Mouse (Mus musculus): ENCODE measurements around the gene Gtf3c2. TPM values are rescaled to one million over a fixed set of nuclear protein-coding genes. Genes with fewer than 3 reads are reported as not detected.

Gtf3c2 gene
- polyA plus RNA-seq, 1 experiment: 89.9 TPM

GRCm38 (mm10) chr5:31153516-31154151 is 26.3 kb downstream of the Gtf3c2 start:
- DNase-seq (ENCODE audit: extremely low spot score in 1 of 2, low spot score in 1 of 2): no peak

GRCm38 (mm10) chr5:31151746-31152145 is 28.2 kb downstream of the Gtf3c2 start:
- DNase-seq (ENCODE audit: extremely low spot score in 1 of 2, low spot score in 1 of 2): no peak

- DNase-seq (ENCODE audit: extremely low spot score in 1 of 2, low spot score in 1 of 2): no peak
These were observed 30.2 kb downstream of the Gtf3c2 start for GRCm38 (mm10) chr5:31149781-31150180.

GRCm38 (mm10) chr5:31138968-31139425 is 40.9 kb downstream of the Gtf3c2 start:
- no peak for DNase-seq (ENCODE audit: extremely low spot score in 1 of 2, low spot score in 1 of 2)

GRCm38 (mm10) chr5:31138241-31138967 is 41.5 kb downstream of the Gtf3c2 start, which contains the start of gene Ucn:
TSS of gene Ucn (minus strand) at chr5:31138829.
- DNase-seq (ENCODE audit: extremely low spot score in 1 of 2, low spot score in 1 of 2): no peak

GRCm38 (mm10) chr5:31137658-31138057 is 42.3 kb downstream of the Gtf3c2 start:
- DNase-seq (ENCODE audit: extremely low spot score in 1 of 2, low spot score in 1 of 2): no peak

- DNase-seq (ENCODE audit: extremely low spot score in 1 of 2, low spot score in 1 of 2): no peak
These were observed 43.1 kb downstream of the Gtf3c2 start for GRCm38 (mm10) chr5:31136730-31137424.

GRCm38 (mm10) chr5:31126050-31126449 is 53.9 kb downstream of the Gtf3c2 start:
- no peak for DNase-seq (ENCODE audit: extremely low spot score in 1 of 2, low spot score in 1 of 2)

GRCm38 (mm10) chr5:31123481-31123880 is 56.5 kb downstream of the Gtf3c2 start:
- no peak for DNase-seq (ENCODE audit: extremely low spot score in 1 of 2, low spot score in 1 of 2)

- DNase-seq (ENCODE audit: extremely low spot score in 1 of 2, low spot score in 1 of 2): peak; percentile 50 to 65
These were observed 58.8 kb downstream of the Gtf3c2 start for GRCm38 (mm10) chr5:31121111-31121510.

- no peak for DNase-seq (ENCODE audit: extremely low spot score in 1 of 2, low spot score in 1 of 2)
These were observed 63.0 kb downstream of the Gtf3c2 start for GRCm38 (mm10) chr5:31116912-31117311.

- DNase-seq (ENCODE audit: extremely low spot score in 1 of 2, low spot score in 1 of 2): no peak
These were observed 63.6 kb downstream of the Gtf3c2 start, which contains the start of gene Trim54 for GRCm38 (mm10) chr5:31116354-31116753. TSS of gene Trim54 (plus strand) at chr5:31116712.

- no peak for DNase-seq (ENCODE audit: extremely low spot score in 1 of 2, low spot score in 1 of 2)
These were observed 69.2 kb downstream of the Gtf3c2 start for GRCm38 (mm10) chr5:31110781-31111180.

- DNase-seq (ENCODE audit: extremely low spot score in 1 of 2, low spot score in 1 of 2): no peak
These were observed 71.9 kb downstream of the Gtf3c2 start, which contains the start of gene Slc30a3 for GRCm38 (mm10) chr5:31108000-31108490. TSS of gene Slc30a3 (minus strand) at chr5:31108237.

Other genes starting within 250 kb of the Gtf3c2 start
- gene Cgref1, start 234.6 kb downstream of the Gtf3c2 start, polyA plus RNA-seq (2012; rRNA removed): 25.6 and 39.1 TPM in 2 replicates
- 192 and 208 TPM in 2 replicates for gene Preb, start 219.8 kb downstream of the Gtf3c2 start, polyA plus RNA-seq (2012; rRNA removed)
- 0.20 and 0.21 TPM in 2 replicates for gene Tcf23, start 211.5 kb downstream of the Gtf3c2 start, polyA plus RNA-seq (2012; rRNA removed)
- gene Atraid, start 131.8 kb downstream of the Gtf3c2 start, polyA plus RNA-seq (2012; rRNA removed): 175 TPM in 2 replicates
- 33.1 and 35.2 TPM in 2 replicates for gene Slc5a6, start 131.2 kb downstream of the Gtf3c2 start, polyA plus RNA-seq (2012; rRNA removed)
- gene Cad, start 125.4 kb downstream of the Gtf3c2 start, polyA plus RNA-seq (2012; rRNA removed): 14.8 and 18.0 TPM in 2 replicates
- not detected in 2 replicates for gene Dnajc5g, start 73.9 kb downstream of the Gtf3c2 start, polyA plus RNA-seq (2012; rRNA removed)
- gene Slc30a3, start 71.9 kb downstream of the Gtf3c2 start, polyA plus RNA-seq (2012; rRNA removed): 140 and 173 TPM in 2 replicates
- 0.64 and 2.0 TPM in 2 replicates for gene Trim54, start 63.4 kb downstream of the Gtf3c2 start, polyA plus RNA-seq (2012; rRNA removed)
- 2.0 and 2.7 TPM in 2 replicates for gene Ucn, start 41.3 kb downstream of the Gtf3c2 start, polyA plus RNA-seq (2012; rRNA removed)
- 98.3 and 108 TPM in 2 replicates for gene Mpv17, start 25.9 kb downstream of the Gtf3c2 start, polyA plus RNA-seq (2012; rRNA removed)
- gene Gm29609, start 233 bp downstream of the Gtf3c2 start, polyA plus RNA-seq (2012; rRNA removed): 3.0 and 4.0 TPM in 2 replicates
- 86.9 and 89.2 TPM in 2 replicates for gene Snx17, start 13.1 kb upstream of the Gtf3c2 start, polyA plus RNA-seq (2012; rRNA removed)
- 50.6 and 63.3 TPM in 2 replicates for gene Eif2b4, start 13.3 kb upstream of the Gtf3c2 start, polyA plus RNA-seq (2012; rRNA removed)
- gene Zfp513, start 22.2 kb upstream of the Gtf3c2 start, polyA plus RNA-seq (2012; rRNA removed): 44.6 and 47.2 TPM in 2 replicates
- 90.8 and 98.9 TPM in 2 replicates for gene Ppm1g, start 40.5 kb upstream of the Gtf3c2 start, polyA plus RNA-seq (2012; rRNA removed)
- 99.9 and 116 TPM in 2 replicates for gene Nrbp1, start 60.7 kb upstream of the Gtf3c2 start, polyA plus RNA-seq (2012; rRNA removed)
- gene Gm9970, start 61.1 kb upstream of the Gtf3c2 start, polyA plus RNA-seq (2012; rRNA removed): not detected in 2 replicates
- gene Krtcap3, start 71.5 kb upstream of the Gtf3c2 start, polyA plus RNA-seq (2012; rRNA removed): 3.0 and 3.2 TPM in 2 replicates
- gene Ift172, start 111.0 kb upstream of the Gtf3c2 start, polyA plus RNA-seq (2012; rRNA removed): 69.6 and 78.0 TPM in 2 replicates
- gene Fndc4, start 115.9 kb upstream of the Gtf3c2 start, polyA plus RNA-seq (2012; rRNA removed): 132 and 178 TPM in 2 replicates
- 0.16 and 0.23 TPM in 2 replicates for gene Gckr, start 117.3 kb upstream of the Gtf3c2 start, polyA plus RNA-seq (2012; rRNA removed)

All from frontal cortex, adult 2 months (tissue).